Mouse (Mus musculus): ENCODE data around the gene Tns1.

The Tns1 gene

DNA sequence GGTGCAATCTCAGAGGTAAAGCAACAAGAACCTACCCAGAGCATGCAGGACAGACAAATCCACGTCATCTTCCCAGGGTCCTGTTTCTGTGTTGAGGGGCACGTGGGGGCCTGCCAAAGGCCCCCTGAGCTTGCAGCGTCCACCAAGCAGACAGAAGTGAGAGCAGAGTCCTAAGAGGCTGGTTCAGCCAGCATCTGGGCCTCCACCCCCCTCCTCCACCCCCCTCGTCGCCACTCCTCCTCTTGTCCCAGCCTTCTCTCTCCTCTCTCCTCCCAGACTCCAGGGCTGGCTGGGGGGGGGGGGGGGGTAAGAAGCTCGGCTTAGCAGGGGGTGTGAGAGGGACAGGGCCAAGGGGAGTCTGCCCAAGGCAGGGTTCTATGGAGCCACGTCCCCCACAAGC lies 33.1 kb downstream of the Tns1 start:
- no peak for DNase-seq (ENCODE audit: low spot score in 2 of 2)

DNA sequence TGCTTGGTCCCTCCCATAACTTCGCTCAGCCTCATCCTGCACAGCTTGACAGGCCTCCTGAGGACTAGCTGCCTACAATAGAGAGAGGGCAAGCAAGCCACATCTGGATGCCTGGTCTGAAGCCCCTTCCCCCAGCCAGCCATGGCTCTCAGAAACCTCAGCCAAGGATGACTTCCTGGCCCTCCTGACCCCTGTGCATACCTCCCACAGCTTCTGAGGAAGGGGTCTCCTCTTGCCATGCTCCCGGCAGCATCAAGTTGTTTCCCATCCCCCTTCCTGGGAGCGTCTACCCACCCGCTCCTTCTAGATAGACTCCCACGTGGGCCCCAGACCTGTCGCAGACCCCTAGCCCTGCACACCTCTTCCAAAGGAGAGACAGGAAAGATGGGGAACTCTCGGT lies 33.9 kb downstream of the Tns1 start:
- DNase-seq (ENCODE audit: low spot score in 2 of 2), result no peak

DNA sequence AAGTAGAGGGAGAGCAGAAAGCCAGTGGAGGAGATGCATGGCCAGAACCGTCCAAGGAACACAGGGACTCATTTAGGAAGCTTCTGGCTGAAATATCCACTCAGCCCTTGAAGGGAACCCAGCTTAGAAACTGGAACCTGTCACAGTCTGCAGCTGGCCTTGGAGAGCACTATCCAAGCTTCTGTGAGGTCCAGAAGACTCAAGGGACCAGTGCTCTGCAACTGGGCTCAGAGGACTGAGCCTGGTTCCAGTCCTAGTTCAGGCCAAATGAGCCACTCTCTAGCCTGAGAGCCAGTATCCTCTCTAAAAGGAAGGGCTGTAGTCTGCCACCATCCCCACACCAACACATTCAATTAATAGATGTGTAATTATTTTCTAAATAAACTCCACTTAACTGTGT lies 35.7 kb downstream of the Tns1 start:
- no peak for DNase-seq (ENCODE audit: low spot score in 2 of 2)

DNA sequence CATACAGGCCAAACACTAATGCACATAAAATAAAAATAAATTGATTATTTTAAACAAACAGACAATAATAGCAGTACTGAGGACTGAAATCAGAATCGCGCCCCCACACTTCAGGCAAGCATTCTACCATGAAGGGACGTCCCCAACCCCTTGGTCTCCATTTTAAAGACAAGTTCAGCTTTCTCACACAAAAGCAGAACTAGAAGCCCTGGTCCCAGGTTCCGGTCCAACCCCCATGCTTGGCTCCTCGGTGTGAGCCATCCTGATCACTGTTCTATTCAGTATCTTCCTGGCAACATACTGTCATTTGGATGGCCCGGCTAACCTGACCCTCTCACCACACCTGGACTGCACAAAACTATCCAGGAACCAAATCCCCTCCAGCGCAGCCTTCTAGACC lies 38.7 kb downstream of the Tns1 start:
- DNase-seq (ENCODE audit: low spot score in 2 of 2), result no peak

DNA sequence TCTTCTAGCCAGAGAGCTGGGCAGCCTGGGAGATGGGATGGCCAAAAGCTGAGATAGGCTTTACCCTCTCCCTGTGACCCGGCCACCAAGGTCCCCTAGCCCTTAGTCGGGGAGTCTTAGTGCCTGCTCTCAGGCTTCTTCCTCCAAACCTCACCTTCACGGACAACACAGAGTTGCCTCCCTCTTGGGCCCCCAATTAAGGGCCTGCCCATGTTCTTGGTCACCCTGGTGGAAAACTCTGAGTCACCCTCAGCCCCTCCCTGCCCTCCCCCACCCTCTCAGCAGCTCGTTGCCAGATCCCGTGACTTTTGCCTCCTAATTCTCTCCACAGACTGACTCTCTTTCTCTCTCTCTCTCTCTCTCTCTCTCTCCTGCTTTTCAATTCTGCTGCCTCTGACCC lies 39.5 kb downstream of the Tns1 start:
- no peak for DNase-seq (ENCODE audit: low spot score in 2 of 2)

DNA sequence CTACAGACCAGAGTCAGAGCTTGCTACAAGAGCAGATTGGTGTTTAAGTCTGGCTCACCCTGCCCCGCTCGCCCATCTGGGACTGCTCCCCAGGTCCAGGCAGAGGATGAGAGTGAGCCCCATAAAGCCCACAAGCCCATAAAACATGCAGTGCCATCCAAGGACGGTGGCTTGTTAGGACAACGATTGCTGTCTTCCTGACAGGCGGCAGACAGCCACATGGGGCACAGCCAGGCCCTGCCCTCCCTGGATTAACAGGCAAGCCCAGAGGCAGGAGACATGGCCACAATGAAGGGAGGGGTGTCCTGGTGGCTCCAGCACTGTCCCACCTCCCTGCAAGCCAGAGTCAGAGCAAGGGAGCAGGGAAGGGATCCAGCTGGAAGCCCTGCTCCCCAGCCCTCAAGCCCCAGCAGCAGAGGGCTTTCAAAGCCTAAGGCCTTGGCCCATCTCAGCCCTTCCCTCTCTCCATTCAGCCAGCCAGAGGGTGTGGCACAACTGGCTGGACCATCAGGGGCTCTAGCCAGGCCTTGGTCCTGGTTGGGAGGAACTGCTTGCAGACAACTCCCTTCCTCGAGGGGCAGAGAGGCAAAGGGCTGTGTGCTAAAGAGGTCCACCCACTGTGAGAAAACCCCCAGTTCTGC lies 40.1 kb downstream of the Tns1 start:
- DNase-seq (ENCODE audit: low spot score in 2 of 2), result peak in 1 of 2 experiments; percentile 70

DNA sequence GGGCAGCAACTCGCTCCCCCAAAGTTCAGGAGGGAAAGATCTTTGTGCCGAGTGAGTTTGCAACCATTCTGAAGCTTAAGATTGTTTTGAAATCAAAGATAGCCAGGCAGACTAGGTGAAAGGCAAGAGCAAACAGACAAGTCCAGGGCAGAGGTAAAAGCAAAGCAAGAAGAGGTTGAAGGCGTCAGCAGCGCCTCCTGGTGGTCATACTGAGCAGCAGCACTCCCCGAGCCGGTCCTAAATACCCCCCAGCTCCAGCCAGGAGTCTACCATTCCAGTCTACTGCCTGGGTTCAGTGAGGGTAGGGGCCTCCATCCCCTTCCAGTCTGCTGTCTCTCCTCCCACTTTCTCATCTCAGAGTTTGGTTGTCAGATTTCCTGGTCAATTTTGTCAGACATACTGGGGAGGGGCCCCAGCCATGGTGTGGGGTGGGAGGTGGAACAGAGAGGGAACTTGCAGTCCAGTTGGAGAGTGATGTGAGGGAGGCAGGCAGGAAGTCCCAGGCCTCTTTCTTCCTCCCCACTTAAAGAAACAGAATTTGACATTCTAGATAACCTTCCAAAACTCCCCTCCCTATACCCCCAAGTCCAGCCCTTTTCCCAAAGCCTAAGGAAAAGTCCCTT lies 41.3 kb downstream of the Tns1 start:
- DNase-seq (ENCODE audit: low spot score in 2 of 2), result peak in 1 of 2 experiments; percentile 64

DNA sequence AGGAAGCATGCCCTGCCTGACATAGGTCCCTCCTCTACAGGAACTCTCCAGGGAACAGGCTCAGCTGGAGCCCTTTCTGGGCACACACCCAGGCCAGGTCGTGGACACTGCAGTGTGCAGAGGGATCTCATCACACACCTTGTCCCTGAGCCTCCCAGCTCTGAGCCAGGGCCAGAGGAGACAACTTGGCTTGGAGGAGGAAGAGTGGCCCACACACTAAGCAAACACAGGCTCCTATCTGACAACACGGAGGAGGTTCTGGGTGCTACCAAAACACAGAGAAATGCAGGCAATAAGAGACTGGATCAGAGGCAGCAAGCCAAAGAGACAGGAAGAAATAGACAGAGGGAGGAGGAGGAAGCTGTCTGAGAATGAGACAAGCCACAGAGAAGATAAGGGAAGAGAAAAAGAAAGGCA lies 42.7 kb downstream of the Tns1 start:
- DNase-seq (ENCODE audit: low spot score in 2 of 2), result no peak

DNA sequence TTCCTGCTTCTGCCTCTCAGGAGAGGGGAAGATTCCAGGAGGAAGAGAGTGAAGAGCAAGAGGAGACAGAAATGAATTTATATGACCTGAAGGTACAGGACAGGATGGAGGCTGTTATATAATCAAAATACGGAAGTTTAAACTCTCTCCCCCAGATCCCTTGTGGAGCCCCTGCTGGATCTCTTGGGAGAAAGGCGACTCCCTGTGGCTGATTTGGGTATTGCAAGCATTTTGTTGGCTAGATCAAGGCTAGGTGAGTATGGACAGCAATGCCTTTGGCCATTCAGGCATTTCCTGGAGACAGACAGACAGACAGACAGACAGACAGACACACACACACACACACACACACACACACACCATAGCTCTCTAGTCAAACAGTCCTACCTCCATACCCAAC lies 46.9 kb downstream of the Tns1 start:
- peak; percentile 68 to 89 for DNase-seq (ENCODE audit: low spot score in 2 of 2)

DNA sequence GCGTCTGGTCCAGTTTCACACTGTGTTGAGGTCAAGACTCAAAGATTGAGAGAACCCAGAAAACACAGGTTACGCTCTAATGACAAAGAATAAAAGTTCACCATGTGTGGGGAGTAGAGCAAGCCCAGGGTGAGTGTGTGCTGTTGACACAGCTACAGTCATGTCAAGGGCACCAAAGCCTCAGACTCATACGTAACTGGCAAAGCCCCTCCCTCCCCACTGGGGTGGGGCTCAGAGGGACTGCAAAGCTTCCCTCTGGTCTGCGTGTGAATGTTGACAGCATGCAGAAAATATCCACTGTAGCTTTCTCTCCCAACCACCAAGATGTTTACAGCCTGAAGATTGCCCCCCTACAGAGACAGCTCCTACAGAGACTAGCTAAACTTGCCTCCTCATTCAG lies 48.0 kb downstream of the Tns1 start:
- DNase-seq (ENCODE audit: low spot score in 2 of 2), result no peak

DNA sequence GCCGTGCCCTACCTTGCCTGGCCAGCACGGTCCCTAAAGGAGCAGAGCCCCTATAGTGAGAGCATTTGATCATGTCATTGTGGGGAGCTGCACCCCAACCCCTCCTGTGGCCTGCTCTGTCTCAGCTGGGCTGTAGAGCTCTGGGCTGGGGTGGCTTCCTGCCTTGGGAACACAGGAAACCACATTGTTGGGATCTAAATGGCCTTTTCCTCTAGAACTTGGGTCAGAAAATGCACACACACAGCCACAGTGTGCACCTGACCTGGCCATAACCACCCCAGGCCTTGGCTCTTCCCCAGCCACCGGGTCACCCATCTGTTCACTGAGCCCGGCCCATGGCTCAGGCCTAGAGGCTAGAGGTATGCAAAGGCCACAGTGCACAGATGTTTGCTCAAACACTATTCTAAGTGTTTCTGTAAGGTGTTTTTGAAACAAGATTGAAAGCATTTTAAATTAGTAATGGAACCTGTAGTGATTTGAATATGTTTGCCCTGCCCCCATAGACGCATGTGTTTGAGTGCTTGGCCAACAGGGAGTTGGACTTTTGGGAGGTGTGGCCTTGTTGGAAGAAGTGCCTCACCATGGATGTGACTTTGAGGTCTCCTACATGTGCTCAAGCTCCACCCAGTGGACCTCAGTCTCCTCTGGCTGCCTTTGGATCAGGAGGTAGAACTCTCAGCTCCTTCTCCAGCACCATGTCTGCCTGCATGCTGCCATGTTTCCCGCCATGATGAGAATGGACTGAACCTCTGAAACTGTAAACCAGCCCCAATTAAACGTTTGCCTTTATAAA lies 49.4 kb downstream of the Tns1 start:
- DNase-seq (ENCODE audit: low spot score in 2 of 2), result no peak

DNA sequence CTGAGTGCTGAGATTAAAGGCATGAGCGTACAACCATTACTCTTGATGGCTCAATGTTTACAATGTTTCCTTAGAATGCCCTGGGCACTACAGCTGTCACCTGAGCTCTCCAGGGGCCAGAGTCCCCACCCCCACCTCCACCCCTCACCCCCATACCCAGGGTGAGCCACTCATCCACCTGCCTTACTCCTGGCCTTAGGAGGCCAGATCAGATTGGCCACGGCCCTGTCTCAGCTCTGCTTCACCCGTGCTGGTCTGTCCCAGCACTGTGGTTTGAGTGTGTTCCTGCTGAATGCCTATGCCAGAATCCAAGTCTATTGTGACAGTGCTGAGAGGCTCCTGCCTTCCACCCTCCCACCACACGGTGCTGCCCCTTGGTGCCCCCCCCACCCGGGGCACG lies 50.5 kb downstream of the Tns1 start:
- DNase-seq (ENCODE audit: low spot score in 2 of 2), result no peak

DNA sequence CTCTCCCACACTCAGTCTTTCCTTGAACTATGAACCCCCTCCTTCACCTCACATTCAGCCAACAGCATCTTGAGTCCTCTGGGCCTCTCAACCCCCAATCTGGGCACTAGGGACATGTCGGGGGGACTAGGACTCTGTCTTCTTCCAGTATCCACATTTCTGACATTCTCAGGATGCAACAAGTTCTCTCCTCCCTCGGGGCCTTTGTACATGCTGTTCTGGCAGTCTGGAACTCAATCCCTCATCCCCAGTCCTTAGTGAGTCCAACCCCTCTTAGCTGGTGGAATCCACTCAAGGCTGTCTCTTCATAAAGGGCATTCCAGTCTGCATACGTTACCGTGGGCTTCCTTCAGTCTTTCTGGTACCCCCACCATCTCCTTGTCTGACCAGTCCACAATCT lies 53.5 kb downstream of the Tns1 start:
- no peak for DNase-seq (ENCODE audit: low spot score in 2 of 2)

DNA sequence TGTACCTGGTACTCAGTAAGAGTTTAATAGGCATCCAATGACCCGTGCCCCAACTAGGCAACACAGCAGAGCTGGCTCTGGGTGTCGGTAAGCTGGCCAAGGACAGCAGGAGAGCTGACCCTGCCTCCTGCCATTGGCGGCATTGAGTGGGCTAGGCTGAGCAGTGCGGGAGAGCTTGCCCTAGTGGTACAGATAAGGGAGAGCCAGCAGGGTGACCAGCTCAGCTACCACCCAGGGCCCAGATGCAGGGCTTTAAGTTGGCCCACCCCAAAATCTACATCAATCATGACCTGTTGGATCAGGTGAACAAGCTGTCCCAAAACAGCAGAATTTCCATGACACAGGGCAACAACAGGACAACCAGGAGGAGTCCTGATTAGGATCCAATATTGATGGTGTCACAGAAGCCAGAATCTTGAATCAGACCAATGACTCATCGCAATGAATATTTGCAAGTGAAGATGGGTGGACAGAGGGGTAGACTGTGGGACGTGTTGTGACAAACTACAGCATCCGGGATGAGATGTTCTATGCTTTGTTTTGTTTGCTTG lies 54.2 kb downstream of the Tns1 start:
- no peak for DNase-seq (ENCODE audit: low spot score in 2 of 2)

DNA sequence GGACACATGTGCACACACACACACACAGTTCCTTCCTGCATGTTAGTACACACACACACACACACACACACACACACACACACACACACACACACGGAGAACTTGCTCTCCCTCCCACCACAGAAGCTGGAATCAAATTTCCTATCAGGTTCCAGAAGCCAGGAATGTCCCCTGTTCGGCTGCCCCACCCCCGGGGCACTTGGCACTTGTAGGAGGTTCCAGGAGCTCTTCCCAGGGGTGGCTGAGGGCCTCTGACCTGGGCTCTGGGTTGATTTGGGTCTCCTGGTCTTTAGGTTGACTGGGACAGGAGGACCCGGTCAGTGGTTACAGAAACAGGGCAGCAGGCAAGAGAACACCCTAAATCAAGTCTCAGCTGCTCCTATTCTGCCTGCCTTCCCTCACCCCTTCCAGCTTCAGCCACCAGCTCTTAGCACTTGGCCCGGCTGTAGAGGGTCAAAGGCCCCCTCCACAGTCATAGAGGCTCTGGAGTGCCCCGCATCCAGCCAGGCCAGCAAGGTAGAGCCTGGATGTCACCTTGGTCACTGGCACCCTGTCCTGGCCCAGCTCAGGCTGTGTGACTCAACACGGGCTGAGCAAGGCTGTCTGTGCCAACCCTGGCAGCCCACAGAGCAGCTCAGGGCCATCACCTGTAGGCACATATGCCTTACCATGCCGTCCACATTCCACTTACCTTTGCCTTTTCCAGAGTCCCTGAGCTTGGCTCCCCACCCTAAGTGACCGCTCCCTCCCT lies 55.0 kb downstream of the Tns1 start:
- DNase-seq (ENCODE audit: low spot score in 2 of 2), result no peak

DNA sequence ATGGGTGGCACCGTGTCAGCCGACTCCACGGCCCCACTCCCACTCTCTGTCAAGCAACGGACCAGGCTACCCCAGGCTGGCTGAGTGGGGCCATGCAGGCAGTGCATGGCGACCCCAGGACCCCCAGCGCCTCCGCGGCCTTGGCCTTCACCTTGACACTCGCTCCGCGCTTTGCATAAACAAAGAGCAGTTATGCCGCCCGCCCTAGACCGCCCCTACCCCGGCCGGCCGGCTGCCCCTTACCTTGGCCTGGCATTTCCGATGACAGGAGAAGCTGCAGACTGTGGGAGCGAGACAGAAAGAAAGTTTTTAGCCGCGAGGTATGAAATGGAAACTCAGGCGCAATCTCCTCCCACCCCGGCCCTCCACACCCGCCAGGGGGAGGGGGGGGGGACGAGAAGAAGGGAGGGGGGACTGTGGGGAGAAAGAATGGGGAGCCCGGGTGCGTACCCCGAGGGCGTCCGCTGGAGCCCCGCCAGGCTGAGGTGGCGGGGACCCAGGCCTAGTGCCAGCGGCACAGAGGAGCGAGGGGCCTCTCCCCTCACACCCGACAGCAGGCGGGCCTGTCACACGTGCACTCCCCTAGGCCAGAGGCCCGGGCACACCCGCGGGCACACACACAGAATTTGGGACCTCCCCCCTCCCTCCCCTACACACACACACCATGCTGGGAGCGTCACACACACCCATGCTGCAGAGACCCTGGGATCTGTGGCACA lies 55.7 kb downstream of the Tns1 start:
- DNase-seq (ENCODE audit: low spot score in 2 of 2), result no peak

DNA sequence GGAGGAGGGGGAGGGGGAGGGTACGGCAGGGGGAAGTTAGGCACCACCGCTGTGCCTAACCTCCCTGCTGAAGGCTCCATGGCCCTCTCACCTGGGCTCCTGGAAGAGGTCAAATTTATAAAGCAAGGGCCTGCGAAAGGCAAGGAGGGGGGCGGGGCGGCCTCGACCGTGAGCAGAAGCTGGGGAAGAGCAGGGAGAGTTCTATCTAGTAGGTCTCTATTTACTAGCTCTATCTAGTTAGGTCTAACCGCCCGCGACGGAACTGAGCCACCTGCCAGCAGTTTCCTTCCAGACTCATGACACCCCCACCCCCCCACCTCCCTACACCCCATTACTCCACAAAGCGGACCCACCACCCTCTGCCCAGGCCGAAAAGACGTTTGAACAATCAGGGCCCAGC lies 56.4 kb downstream of the Tns1 start:
- no peak for DNase-seq (ENCODE audit: low spot score in 2 of 2)

DNA sequence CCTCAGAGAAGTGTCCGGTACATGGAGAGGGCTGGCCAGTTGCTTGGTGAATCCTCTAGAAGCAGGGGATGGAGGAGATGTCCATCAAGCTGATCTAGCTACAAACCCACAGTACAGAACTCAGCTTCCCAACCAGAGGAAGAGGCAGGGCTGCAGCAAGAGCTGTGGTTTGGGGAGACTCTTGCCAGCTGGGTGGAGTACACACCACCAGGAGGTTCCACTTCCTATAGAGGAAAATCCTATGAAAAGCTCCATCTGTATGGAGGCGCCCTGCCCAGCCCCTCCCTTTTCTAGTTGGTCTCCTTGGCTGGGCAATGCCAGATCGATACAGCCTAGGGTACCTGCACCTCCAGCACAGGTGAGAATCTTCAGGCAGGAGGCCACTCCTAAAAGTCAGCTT lies 57.7 kb downstream of the Tns1 start:
- no peak for DNase-seq (ENCODE audit: low spot score in 2 of 2)

DNA sequence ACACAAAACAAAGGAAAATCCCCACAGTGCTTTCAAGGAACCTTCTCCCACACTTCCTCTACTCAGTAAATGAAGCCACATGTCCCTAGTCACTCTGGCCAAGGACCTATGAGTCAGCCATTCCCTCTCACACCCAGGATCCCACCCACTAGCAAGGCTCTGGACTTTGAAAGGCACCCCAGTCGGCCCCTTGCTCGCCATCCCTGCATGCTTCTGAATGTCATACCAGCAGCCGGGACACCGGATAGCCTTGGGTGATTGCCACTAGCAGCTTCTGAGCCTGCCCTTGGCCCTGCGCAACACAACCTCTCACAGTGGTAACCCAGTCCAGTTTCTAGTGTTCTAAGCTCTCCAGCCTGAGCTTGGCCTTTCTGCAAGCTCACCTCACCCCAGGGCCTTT lies 58.2 kb downstream of the Tns1 start:
- no peak for DNase-seq (ENCODE audit: low spot score in 2 of 2)

DNA sequence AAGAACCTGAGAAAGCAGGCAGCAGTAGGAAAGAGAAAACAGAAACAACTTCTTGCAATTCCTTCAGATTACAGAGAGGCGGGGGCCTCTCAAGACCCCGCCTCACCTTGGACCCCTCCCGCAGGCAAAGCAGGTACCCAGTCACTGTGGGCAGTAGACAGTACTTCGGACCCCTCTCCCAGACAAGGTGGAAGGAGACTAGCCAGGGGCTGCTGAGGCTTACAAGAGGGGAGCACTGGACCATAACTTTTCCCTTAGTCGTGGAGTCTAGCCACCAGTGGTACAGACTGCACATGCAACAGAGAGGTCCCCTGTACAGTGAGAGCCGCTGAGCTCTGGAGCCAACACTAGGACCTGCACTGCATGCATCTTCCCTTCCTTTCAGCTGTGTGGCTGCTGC lies 64.2 kb downstream of the Tns1 start:
- DNase-seq (ENCODE audit: low spot score in 2 of 2), result no peak

DNA sequence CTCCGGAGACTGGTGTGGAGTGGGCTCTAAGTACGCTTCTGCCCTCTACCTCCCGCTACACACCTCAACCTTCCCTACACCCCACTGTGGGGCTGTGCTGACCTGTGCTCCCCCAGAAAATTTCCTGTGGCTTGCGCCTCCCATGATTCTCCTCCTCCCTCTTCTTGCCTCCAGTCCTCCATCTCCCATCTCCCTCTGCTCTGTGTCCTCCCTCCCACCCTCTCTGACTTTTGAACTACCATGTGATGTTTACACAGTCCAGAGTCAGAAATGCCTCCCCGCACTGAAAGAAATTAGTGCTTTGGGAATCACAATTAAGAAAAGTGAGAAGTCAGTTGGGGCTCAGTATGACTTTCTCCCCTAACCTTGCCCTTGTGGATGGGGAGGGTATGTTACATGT lies 64.7 kb downstream of the Tns1 start:
- no peak for DNase-seq (ENCODE audit: low spot score in 2 of 2)

DNA sequence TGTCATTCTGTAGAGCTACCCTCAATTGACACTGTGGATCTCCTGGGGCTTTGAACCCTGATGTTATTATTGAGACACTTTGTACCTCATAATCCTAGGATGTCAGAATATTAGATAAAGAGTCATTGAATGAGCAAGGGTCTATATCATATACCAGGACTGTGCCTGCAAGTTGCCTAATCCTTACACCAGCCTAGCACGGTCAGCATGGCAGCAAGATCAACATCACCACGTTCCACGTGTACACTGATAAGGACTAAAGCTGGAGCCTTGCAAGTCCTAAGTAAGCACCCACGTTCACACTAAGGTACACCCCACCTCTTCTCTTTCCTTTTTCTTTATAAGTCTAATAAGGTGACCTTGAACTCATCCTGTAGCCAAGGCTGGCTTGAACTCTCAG lies 65.5 kb downstream of the Tns1 start:
- no peak for DNase-seq (ENCODE audit: low spot score in 2 of 2)
